Mouse (Mus musculus): Measurements from ENCODE around the gene Dbndd1.
"Not testable (repeated sequence)": the region's sequence is repeated elsewhere in the genome, so short reads cannot be mapped to it uniquely, and the experiment has no call there.

GRCm38 (mm10) chr8:123537641-123538040 lies 22.4 kb upstream of the Dbndd1 start:
- TF ChIP-seq EP300, CTCF (IDR thresholded peaks at IDR 0.05; ENCODE audit: low read depth): not testable (repeated sequence)

Measured in liver, postnatal 0 days (tissue).